Mouse (Mus musculus) hindlimb bud, embryonic 11.5 days (tissue): Measurements from ENCODE around the gene Eef1akmt1.

Source experiments
- DNase-seq: peaks from one replicate; pipeline ENCODE4 v3.0.0-alpha.2; 2012; ENCODE audit warnings: low read depth, low spot score; ENCODE audit errors: extremely low spot score

The Eef1akmt1 gene

GRCm38 (mm10) chr14:57547062-57547461 is 24.4 kb downstream of the Eef1akmt1 start:
- no peak for DNase-seq

- no peak for DNase-seq
Measured at GRCm38 (mm10) chr14:57546557-57547021, 24.8 kb downstream of the Eef1akmt1 start.

- DNase-seq: no peak
Measured at GRCm38 (mm10) chr14:57546131-57546530, 25.3 kb downstream of the Eef1akmt1 start.

GRCm38 (mm10) chr14:57545526-57545925 is 25.9 kb downstream of the Eef1akmt1 start:
- no peak for DNase-seq

- DNase-seq: no peak
Measured at GRCm38 (mm10) chr14:57543420-57544039, 27.9 kb downstream of the Eef1akmt1 start.

- DNase-seq: no peak
Measured at GRCm38 (mm10) chr14:57542231-57542630, 29.2 kb downstream of the Eef1akmt1 start.

GRCm38 (mm10) chr14:57540683-57541082 is 30.7 kb downstream of the Eef1akmt1 start:
- no peak for DNase-seq

- DNase-seq: no peak
Measured at GRCm38 (mm10) chr14:57537261-57538015, 34.0 kb downstream of the Eef1akmt1 start.

GRCm38 (mm10) chr14:57536820-57537219 is 34.6 kb downstream of the Eef1akmt1 start:
- DNase-seq: no peak

- no peak for DNase-seq
Measured at GRCm38 (mm10) chr14:57535646-57536045, 35.8 kb downstream of the Eef1akmt1 start.

GRCm38 (mm10) chr14:57534961-57535360 is 36.5 kb downstream of the Eef1akmt1 start:
- DNase-seq: no peak

- DNase-seq: no peak
Measured at GRCm38 (mm10) chr14:57534346-57534745, 37.1 kb downstream of the Eef1akmt1 start.

GRCm38 (mm10) chr14:57533841-57534240 is 37.6 kb downstream of the Eef1akmt1 start:
- DNase-seq: no peak

GRCm38 (mm10) chr14:57533214-57533613 is 38.2 kb downstream of the Eef1akmt1 start:
- DNase-seq: no peak

GRCm38 (mm10) chr14:57532577-57532976 is 38.8 kb downstream of the Eef1akmt1 start:
- DNase-seq: no peak

- no peak for DNase-seq
Measured at GRCm38 (mm10) chr14:57529786-57530515, 41.5 kb downstream of the Eef1akmt1 start.

GRCm38 (mm10) chr14:57529086-57529785 is 42.2 kb downstream of the Eef1akmt1 start:
- no peak for DNase-seq

- no peak for DNase-seq
Measured at GRCm38 (mm10) chr14:57527598-57527997, 43.8 kb downstream of the Eef1akmt1 start.

GRCm38 (mm10) chr14:57527122-57527521 is 44.3 kb downstream of the Eef1akmt1 start:
- no peak for DNase-seq

GRCm38 (mm10) chr14:57526050-57526623 is 45.3 kb downstream of the Eef1akmt1 start:
- DNase-seq: no peak
